1 mouse cellular context compared by ENCODE assay signal in the genomic region with DNA sequence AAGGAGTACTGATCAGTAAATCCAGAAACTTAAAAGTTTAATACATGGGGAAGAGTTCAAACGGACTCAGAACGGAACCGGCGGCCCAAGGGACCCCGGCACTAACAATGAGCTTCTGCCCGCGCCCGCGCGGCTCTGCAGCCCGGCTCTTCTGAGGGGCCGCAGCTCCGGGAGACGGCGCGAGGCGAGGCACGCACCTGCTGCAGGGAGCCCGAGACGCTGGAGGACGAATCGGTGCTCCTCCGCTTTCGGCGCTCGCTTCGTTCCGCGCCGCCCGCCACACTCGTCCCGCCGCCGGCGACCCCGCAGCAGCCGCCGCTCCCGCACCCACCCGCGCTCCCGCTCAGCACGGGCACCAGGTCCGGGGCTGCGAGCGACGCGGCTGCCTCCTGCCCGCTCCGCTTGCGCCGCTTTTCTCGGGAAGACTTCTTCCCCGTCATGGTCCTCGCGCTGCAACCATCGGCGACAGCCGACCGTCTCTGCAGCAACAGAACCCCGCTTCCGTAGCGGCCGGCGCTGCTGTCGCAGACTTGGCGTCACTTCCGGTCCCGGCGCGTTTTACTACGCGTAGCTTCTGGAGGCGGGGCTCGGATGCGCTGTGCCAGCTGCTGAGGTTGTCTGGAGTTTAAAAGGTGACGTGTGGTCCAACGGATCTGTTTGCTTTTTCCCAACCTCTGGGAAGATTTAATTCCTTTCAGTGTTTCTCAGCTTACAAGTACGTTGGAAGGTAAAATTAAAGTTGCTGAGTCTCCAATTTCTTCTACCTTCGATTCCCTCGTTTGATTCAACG.
TF ChIP-seq lines count a peak whose summit lies in the region.

A gene (plus strand): TSS at position 282 of the 790 bp plus-strand sequence.
A gene (minus strand): TSS at position 532 of the 790 bp plus-strand sequence.

TF ChIP-seq in CH12.LX, 34 proteins besides CTCF, POLR2A, EP300 and RAD21 (continued from another document):
- TF ChIP-seq BHLHE40 (IDR thresholded peaks at IDR 0.05; ENCODE audit: low read depth, low read length) (no peak), ETS1 (conservative IDR thresholded peaks at IDR 0.05; ENCODE audit: low read depth, low read length) (peak; percentile 32; the same call in 1 of the 2 replicates), MAFK (IDR thresholded peaks at IDR 0.05; ENCODE audit: insufficient replicate concordance, low read length) (no peak), JUND (conservative IDR thresholded peaks at IDR 0.05; ENCODE audit: low read depth, low read length) (no peak), TBP (conservative IDR thresholded peaks at IDR 0.05; ENCODE audit: low read depth, low read length) (peak; percentile 88), ELF1 (IDR thresholded peaks at IDR 0.05; ENCODE audit: low read depth, low read length) (peak; percentile 97), PAX5 (IDR thresholded peaks at IDR 0.05; ENCODE audit: low read length) (no peak), IRF4 (IDR thresholded peaks at IDR 0.05; ENCODE audit: low read depth, low read length) (peak; percentile 74), MYC (IDR thresholded peaks at IDR 0.05; ENCODE audit: low read depth, low read length) (0 out of 2 replicates have a peak, but pooled peaks have one; percentile 9), RCOR1 (conservative IDR thresholded peaks at IDR 0.05; ENCODE audit: low read depth, low read length) (no peak), POLR2AphosphoS2 (IDR thresholded peaks at IDR 0.05; ENCODE audit: low read depth, low read length) (peak; percentile 86; the same call in 1 of the 2 replicates), E2F4 (IDR thresholded peaks at IDR 0.05; ENCODE audit: insufficient replicate concordance, low read depth, low read length) (no peak), ZNF384 (IDR thresholded peaks at IDR 0.05; ENCODE audit: low read depth, low read length) (no peak), MAZ (IDR thresholded peaks at IDR 0.05; ENCODE audit: low read depth, low read length) (no peak), USF2 (conservative IDR thresholded peaks at IDR 0.05; ENCODE audit: low read depth, low read length) (no peak), ZC3H11A (IDR thresholded peaks at IDR 0.05; ENCODE audit: low read depth, low read length) (no peak), MXI1 (IDR thresholded peaks at IDR 0.05; ENCODE audit: low read depth, low read length) (peak; percentile 90), MEF2A (IDR thresholded peaks at IDR 0.05; ENCODE audit: borderline replicate concordance, low read depth, low read length) (peak; percentile 65; the same call in 1 of the 2 replicates), HCFC1 (IDR thresholded peaks at IDR 0.05; ENCODE audit: low read depth, low read length) (peak; percentile 95), ZMIZ1 (IDR thresholded peaks at IDR 0.05; ENCODE audit: low read depth, low read length) (peak; percentile 75; the same call in 1 of the 2 replicates), KAT2A (IDR thresholded peaks at IDR 0.05; ENCODE audit: insufficient replicate concordance, low read length) (peak; percentile 85; the same call in 1 of the 2 replicates), JUN (IDR thresholded peaks at IDR 0.05; ENCODE audit: insufficient read depth, low read depth, low read length) (no peak), CHD2 (IDR thresholded peaks at IDR 0.05; ENCODE audit: low read length) (0 out of 2 replicates have a peak, but pooled peaks have one; percentile 11), NELFE (IDR thresholded peaks at IDR 0.05; ENCODE audit: low read depth, low read length) (peak; percentile 91), ZKSCAN1 (IDR thresholded peaks at IDR 0.05; ENCODE audit: borderline replicate concordance, low read depth, low read length) (no peak), CHD1 (IDR thresholded peaks at IDR 0.05; ENCODE audit: low read depth, low read length) (no peak), UBTF (IDR thresholded peaks at IDR 0.05; ENCODE audit: low read depth, low read length) (0 out of 2 replicates have a peak, but pooled peaks have one; percentile 58)
